Comparison of ENCODE assay signal across 16 mouse cellular contexts in genomic region chr6:106078071-106078603, GRCm38 (mm10).
DNase-seq lines count a peak whose midpoint lies in the region; ATAC-seq and TF ChIP-seq lines count a peak whose summit lies in the region.
"Had no signal": no experiment of that assay in that cellular context is flagged by ENCODE, and none has a peak within 500 bp of the region (broad histone marks: within the 10 kb centered on the region; RNA-seq: fewer than 3 reads in every experiment).

No protein-coding gene starts in this region.

- H3K4me2 ChIP-seq in hindbrain, embryonic 13.5 days = no peak overlapping the region
- H3K4me2 ChIP-seq in midbrain, postnatal 0 days (ENCODE audit: low read depth, low read length, poor library complexity, severe bottlenecking) = no peak overlapping the region
- H3K4me2 ChIP-seq: embryonic facial prominence, embryonic 15.5 days; heart, embryonic 13.5 days had no signal

- no peak overlapping the region for H3K27ac ChIP-seq in kidney, adult 2 months (ENCODE audit: insufficient read depth, low read depth, low read length)
- peak overlapping the region; percentile 52; the same call in 1 of the 2 replicates for H3K27ac ChIP-seq in hindbrain, embryonic 13.5 days
- 0 out of 2 replicates have a peak overlapping the region, but pooled peaks have one; percentile 0 for H3K27ac ChIP-seq in midbrain, postnatal 0 days (ENCODE audit: low read depth, low read length)
- H3K27ac ChIP-seq: embryonic facial prominence, embryonic 15.5 days; heart, embryonic 13.5 days; liver, embryonic 14.5 days had no signal

- H3K9me3 ChIP-seq in hindbrain, embryonic 13.5 days = no peaks in the 10 kb centered on the region
- no peaks in the 10 kb centered on the region for H3K9me3 ChIP-seq in midbrain, postnatal 0 days (ENCODE audit: low read length)
- H3K9me3 ChIP-seq: embryonic facial prominence, embryonic 15.5 days; heart, embryonic 13.5 days had no signal

- peak; percentile 6 for DNase-seq in kidney, adult 2 months
- DNase-seq in kidney, postnatal 14 days = no peak
- peak; percentile 64 for DNase-seq in brain, embryonic 14.5 days (ENCODE audit: low read depth)
- DNase-seq in midbrain, postnatal 0 days (ENCODE audit: low spot score) = peak; percentile 25
- DNase-seq in MN1 (ENCODE audit: low spot score) = no peak
- DNase-seq: cerebellum, adult 8-10 months; gastrocnemius, postnatal 36 days; lung, postnatal 36 days; thymus, adult 2 months had no signal

- H3K27me3 ChIP-seq in kidney, adult 2 months (replicated peaks; ENCODE audit: control insufficient read depth, insufficient read depth, low read length) = no peaks in the 10 kb centered on the region
- H3K27me3 ChIP-seq in hindbrain, embryonic 13.5 days = no peaks in the 10 kb centered on the region
- no peaks in the 10 kb centered on the region for H3K27me3 ChIP-seq in midbrain, postnatal 0 days (ENCODE audit: insufficient read depth, low read length)
- H3K27me3 ChIP-seq: CH12.LX; embryonic facial prominence, embryonic 15.5 days; heart, embryonic 13.5 days had no signal

- no peak overlapping the region for H3K4me3 ChIP-seq in kidney, adult 2 months (ENCODE audit: insufficient read depth, low read depth, low read length)
- H3K4me3 ChIP-seq in hindbrain, embryonic 13.5 days = no peak overlapping the region
- no peak overlapping the region for H3K4me3 ChIP-seq in midbrain, postnatal 0 days (ENCODE audit: low read depth, low read length)
- H3K4me3 ChIP-seq: embryonic facial prominence, embryonic 15.5 days; heart, embryonic 13.5 days had no signal

- 45% methylated on average over 4 of the region's 4 CpGs for WGBS in kidney, adult 2 months
- WGBS in hindbrain, embryonic 13.5 days = 27% methylated on average over 4 of the region's 4 CpGs
- WGBS in midbrain, postnatal 0 days = 17% methylated on average over 4 of the region's 4 CpGs

- H3K4me1 ChIP-seq in kidney, adult 2 months (ENCODE audit: control insufficient read depth, insufficient read depth, low read length) = no peaks in the 10 kb centered on the region
- H3K4me1 ChIP-seq in hindbrain, embryonic 13.5 days (replicated peaks) = no peaks in the 10 kb centered on the region; the same call in 1 of the 2 replicates
- H3K4me1 ChIP-seq in midbrain, postnatal 0 days (ENCODE audit: insufficient read depth, low read length) = no peaks in the 10 kb centered on the region
- H3K4me1 ChIP-seq: embryonic facial prominence, embryonic 15.5 days; heart, embryonic 13.5 days had no signal

- H3K36me3 ChIP-seq in kidney, adult 2 months (ENCODE audit: control insufficient read depth, insufficient read depth, low read length) = no peaks in the 10 kb centered on the region
- no peaks in the 10 kb centered on the region for H3K36me3 ChIP-seq in hindbrain, embryonic 13.5 days
- no peaks in the 10 kb centered on the region for H3K36me3 ChIP-seq in midbrain, postnatal 0 days (ENCODE audit: insufficient read depth, low read length)
- H3K36me3 ChIP-seq: embryonic facial prominence, embryonic 15.5 days; heart, embryonic 13.5 days had no signal

- no peak for TF ChIP-seq POLR2A in kidney, adult 2 months (IDR thresholded peaks at IDR 0.05; ENCODE audit: low read depth, low read length)
- TF ChIP-seq POLR2A in brain, embryonic 14.5 days (IDR thresholded peaks at IDR 0.05; ENCODE audit: borderline replicate concordance, extremely low read depth, insufficient read depth, insufficient read length, poor library complexity, severe bottlenecking) = no peak

- peak; percentile 68; the same call in 1 of the 2 replicates for ATAC-seq in hindbrain, embryonic 13.5 days (ENCODE audit: low FRiP score)
- ATAC-seq in midbrain, postnatal 0 days (ENCODE audit: low FRiP score) = no peak
- no peak for ATAC-seq in CD4-positive, CD25-positive, alpha-beta regulatory T cell, adult 4 months
- ATAC-seq: Patski had no signal

- TF ChIP-seq CTCF in kidney, adult 2 months (conservative IDR thresholded peaks at IDR 0.05; ENCODE audit: insufficient read depth, insufficient read length, low read depth, low read length) = no peak
- no peak for TF ChIP-seq CTCF in brain, embryonic 14.5 days (IDR thresholded peaks at IDR 0.05; ENCODE audit: borderline replicate concordance, extremely low read depth, insufficient read depth, insufficient read length)
- no peak for TF ChIP-seq CTCF in midbrain, postnatal 0 days (IDR thresholded peaks at IDR 0.05)

- no peak overlapping the region for H3K9ac ChIP-seq in hindbrain, embryonic 13.5 days
- no peak overlapping the region for H3K9ac ChIP-seq in midbrain, postnatal 0 days (replicated peaks; ENCODE audit: low read length, poor library complexity, severe bottlenecking)
- H3K9ac ChIP-seq: embryonic facial prominence, embryonic 15.5 days; heart, embryonic 13.5 days; liver, embryonic 14.5 days had no signal

Comparison
In these comparisons a context has a peak if more than half of its experiments do, and no peak if none do; other contexts are left out.
1. DNase-seq: peak in kidney, adult 2 months (single experiment), brain, embryonic 14.5 days (single experiment) and midbrain, postnatal 0 days (single experiment); none in kidney, postnatal 14 days (single experiment) and MN1 (single experiment).